Mouse (Mus musculus) cerebral cortex, adult 2 months (tissue): ENCODE measurements around the gene Vrk2.

Experiments
- WGBS: fragments of 180-500 bp; shearing (Covaris S2); methylation state at CpG from one replicate; pipeline ENCODE4 v1.1.7; 2018; 5-methylcytosine and 5-hydroxymethylcytosine counted together

The Vrk2 gene

DNA sequence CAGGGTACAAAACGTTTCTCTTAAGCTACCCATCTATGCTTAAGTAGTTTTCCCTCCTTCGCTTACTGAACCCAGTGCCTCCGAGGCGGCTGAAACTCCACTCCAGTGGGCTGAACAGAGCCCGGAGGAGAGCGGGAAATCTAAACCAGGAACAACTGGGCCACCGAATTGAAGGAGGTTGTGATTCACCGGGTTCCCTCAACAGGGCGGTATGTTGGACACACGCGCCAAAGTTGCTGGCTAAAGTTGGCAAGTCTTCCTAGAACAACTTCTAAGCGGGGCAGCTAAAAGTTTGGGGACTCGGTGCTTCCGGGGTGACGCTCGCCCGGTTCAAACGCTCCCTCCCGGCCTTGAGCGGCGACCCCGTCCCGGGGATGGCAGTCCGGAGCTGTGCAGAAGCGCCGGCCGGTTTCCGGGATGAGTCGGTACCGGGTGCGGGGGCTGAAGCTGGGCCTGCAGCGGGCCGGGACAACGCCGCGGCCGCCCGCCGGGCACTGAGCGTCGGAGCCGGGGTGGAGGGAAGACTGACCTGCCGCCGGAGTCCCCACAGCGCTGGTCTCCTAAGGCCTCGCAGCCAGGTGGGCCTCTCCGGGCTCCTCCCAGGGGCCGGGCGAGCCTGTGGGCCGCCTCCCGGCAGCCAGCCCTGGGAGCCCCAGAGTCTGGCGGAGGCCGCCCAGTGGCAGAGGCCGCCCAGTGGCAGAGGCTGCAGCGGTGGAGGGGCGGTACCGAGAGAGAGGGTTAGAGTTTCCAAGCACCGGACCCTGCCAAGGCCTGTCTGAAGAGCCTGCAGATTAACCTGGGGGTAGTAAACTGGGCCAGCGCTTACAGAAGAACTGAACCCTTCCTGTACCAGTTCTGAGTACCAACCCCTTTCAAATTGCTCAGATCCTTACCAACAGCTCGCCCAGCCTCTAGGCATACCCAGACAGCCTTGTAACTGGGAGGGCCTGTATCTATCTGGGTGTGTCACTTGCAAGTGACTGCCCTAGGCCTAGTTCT lies at the start of gene Vrk2, which contains the start of gene Gm6899:
Gene Vrk2 (minus strand): TSS at position 939 of the 999 bp plus-strand sequence.
Gene Gm6899 (plus strand): TSS at position 181 of the 999 bp plus-strand sequence.
- 3% methylated on average over 60 of the region's 60 CpGs for WGBS

- WGBS: 93% methylated on average over 1 of the region's 1 CpGs
Measured at GRCm38 (mm10) chr11:26642141-26642540, 48.3 kb upstream of the Vrk2 start.

- WGBS: 64% methylated on average over 8 of the region's 8 CpGs
Measured at GRCm38 (mm10) chr11:26640314-26640785, 46.6 kb upstream of the Vrk2 start.

DNA sequence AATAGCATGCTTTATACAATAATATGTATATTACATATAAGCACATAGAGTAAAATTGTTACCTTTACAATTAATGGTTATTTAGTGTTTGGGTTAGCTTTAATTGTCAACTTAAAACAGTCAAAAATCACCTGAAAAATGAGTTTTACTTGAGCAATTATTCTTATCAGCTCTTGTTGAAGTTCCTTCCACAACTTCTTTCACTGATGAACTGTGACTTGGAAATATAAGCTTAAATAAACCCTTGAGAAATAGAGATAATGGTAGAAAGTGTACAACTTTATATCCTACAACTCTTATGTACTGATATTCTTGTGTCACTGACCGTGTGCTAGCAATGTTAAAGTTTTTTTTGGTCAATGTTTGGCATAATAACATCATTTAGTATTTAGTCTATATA lies 42.4 kb upstream of the Vrk2 start:
- WGBS: 86% methylated on average over 1 of the region's 1 CpGs

GRCm38 (mm10) chr11:26622727-26623126 lies 28.9 kb upstream of the Vrk2 start:
- WGBS: 88% methylated on average over 5 of the region's 5 CpGs

GRCm38 (mm10) chr11:26618475-26619223 lies 24.9 kb upstream of the Vrk2 start:
- 70% methylated on average over 2 of the region's 2 CpGs for WGBS

GRCm38 (mm10) chr11:26608795-26609194 lies 15.0 kb upstream of the Vrk2 start:
- 47% methylated on average over 10 of the region's 10 CpGs for WGBS

GRCm38 (mm10) chr11:26604061-26604655 lies 10.4 kb upstream of the Vrk2 start:
- 88% methylated on average over 1 of the region's 1 CpGs for WGBS

DNA sequence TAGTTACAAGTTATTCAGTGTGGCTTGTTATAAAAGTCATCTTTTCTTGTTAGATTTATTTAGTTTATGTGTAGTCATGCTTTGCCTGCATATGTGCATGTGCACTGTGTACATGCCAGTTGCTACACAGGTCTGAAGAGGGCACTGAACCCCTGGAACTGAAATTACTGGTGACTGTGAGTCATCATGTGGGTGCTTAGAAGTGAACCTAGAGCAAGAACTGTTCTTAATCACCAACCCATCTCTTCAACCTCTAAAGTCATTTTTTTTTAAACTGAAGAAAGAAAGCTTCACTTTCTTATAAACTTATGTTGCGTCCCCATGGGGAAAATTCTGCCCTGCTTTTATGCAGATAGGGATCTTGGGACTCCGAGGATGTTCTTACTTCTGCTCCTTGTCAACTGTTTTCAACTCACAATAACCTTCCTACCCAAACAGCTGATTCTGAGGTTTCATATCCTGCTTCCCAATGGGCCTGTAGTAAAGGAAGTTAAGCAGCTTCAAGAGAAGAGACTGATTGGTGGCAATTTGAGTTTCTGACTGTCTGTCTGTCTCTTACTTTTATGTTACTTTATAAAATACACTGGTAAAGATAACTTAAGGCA lies 7.9 kb upstream of the Vrk2 start:
- 79% methylated on average over 2 of the region's 2 CpGs for WGBS

GRCm38 (mm10) chr11:26600692-26601091 lies 6.9 kb upstream of the Vrk2 start:
- WGBS: 31% methylated on average over 4 of the region's 4 CpGs

GRCm38 (mm10) chr11:26598876-26599275 lies 5.1 kb upstream of the Vrk2 start:
- 74% methylated on average over 1 of the region's 1 CpGs for whole genome bisulfite sequencing

- WGBS: 50% methylated on average over 6 of the region's 6 CpGs
Measured at GRCm38 (mm10) chr11:26597761-26598160, 4.0 kb upstream of the Vrk2 start.

DNA sequence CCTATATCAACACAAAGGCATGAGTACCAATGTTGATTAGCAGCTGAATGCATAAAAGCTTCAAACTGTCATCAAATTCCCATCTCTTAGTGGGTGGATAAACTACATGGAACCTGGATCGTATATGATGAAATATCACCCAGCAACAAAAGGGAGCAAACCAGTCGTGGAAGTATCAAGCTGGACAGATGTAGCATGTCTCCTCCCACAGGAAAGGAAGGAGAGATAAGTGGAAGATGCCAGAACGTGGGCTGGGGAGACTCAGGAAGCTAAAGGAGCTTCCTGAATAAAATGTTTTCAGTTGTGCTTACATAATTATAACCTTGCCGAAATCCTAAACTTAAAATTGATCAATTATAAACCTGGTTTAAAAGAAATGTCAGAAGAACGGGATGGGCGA lies 3.3 kb upstream of the Vrk2 start:
- 53% methylated on average over 6 of the region's 6 CpGs for WGBS

DNA sequence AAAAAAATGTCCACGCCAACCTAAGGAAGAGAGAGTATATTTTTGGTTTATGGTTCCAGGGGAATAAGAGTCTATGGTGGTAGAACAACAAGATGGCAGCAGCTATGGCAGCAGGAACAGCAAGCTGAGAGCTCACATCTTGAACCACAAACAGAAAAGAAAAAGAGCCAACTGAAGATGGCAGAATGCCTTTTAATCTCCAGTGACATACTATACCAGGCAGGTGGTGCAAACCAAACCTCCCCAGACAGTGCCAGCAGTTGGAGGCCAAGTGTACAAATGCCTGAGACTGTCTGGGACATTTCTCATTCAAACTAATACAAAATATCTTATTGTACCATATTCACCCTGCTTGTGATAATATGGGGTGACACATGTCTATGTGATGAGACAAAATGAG lies 2.4 kb upstream of the Vrk2 start:
- 78% methylated on average over 1 of the region's 1 CpGs for WGBS

- WGBS: 89% methylated on average over 1 of the region's 1 CpGs
Measured at GRCm38 (mm10) chr11:26594487-26594886, 688 bp upstream of the Vrk2 start.

- WGBS: 61% methylated on average over 6 of the region's 6 CpGs
Measured at GRCm38 (mm10) chr11:26592395-26593053, 1.3 kb downstream of the Vrk2 start.

DNA sequence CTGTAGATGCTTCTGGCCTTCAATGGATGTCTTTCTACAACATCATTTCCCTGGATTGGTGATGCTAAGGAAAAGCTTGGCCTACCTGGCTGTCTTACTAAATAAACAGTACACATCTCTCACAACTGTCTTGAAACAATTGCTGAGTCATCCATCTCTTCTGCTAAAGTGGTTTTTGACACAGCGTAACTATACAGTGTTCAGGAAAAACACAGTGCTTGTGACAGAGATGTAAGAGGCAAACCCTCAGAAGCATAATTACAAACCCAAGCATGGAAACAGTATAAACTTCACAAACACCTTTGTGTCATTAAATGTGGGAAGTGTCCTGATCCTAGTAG lies 6.6 kb downstream of the Vrk2 start:
- 87% methylated on average over 1 of the region's 1 CpGs for WGBS

GRCm38 (mm10) chr11:26586367-26587183 lies 7.2 kb downstream of the Vrk2 start:
- 69% methylated on average over 6 of the region's 6 CpGs for WGBS

DNA sequence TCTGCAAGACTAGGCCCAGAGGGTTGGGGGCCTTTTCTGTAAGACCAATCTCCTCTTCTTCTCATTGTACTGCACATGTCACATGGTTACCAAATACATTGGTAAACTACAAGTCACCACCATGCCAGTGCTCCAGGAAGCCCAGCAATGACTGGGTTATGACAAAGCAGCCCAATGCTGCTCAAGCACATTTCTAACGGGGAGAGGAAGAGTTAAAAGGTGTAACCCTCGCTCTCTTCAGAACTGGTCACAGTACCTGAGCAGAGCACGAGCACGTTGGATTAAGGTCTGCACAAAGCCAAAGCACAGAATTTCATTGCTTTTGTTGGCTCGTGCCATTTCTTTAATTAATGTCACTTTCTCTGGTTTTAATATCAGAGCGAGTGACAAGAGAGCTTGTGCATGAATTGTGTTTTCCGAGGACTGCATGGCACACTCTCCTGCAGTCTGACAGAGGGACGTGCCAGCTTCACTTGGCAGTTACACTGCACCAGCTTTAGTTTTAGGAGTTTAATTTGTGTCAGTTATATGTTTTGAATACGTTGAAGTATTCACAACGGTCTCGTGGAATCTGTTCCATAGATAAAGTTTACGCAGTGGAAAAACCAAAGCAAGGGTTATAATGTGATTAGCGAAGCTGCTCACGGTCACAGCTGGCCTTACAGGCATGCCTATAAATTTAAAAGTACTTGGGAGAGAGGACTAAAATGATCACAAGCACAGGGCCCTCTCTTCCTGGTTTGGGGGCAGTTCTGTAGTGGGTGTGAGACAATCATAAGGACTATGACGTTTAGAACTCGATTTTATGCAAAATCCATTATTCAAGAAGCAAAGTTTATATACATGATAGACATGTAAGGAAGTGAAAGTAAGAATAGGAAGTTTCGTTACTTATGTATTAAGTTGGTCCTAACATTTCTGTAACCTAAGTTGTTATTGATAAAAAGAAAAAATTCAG lies 8.1 kb downstream of the Vrk2 start:
- WGBS: 58% methylated on average over 17 of the region's 17 CpGs
